Mouse (Mus musculus) neural tube, embryonic 11.5 days (tissue): ENCODE data around the gene Gnb5. TPM values are rescaled to one million over a fixed set of nuclear protein-coding genes. Genes with fewer than 3 reads are reported as not detected.

Experiments used
- ATAC-seq: fragments of 200-750 bp; cut with Nextera tagmentation; 2 replicates; pipeline ENCODE4 v1.8.0; 2017; ENCODE audit warnings: moderate number of reproducible peaks, mild to moderate bottlenecking, moderate TSS enrichment, moderate library complexity; ENCODE audit not compliant: insufficient read depth, low FRiP score, low TSS enrichment
- DNase-seq: peaks from one replicate; pipeline ENCODE4 v3.0.0-alpha.2; 2015; ENCODE audit warnings: low spot score
- H3K27ac ChIP-seq: fragments of 300-500 bp; sonication (generic); 2 replicates; pipeline ENCODE4 v1.5.1; 2014; ENCODE audit warnings: low read depth, mild to moderate bottlenecking, low read length
- H3K27me3 ChIP-seq: fragments of 300-500 bp; sonication (generic); 2 replicates; pipeline ENCODE4 v1.6.1; 2014; ENCODE audit warnings: mild to moderate bottlenecking, low read length, mixed read lengths; ENCODE audit not compliant: control insufficient read depth, insufficient read depth
- H3K36me3 ChIP-seq: fragments of 300-500 bp; sonication (generic); 2 replicates; pipeline ENCODE4 v1.6.1; 2014; ENCODE audit warnings: mild to moderate bottlenecking, low read length, moderate library complexity, mixed read lengths; ENCODE audit not compliant: control insufficient read depth, insufficient read depth
- H3K4me1 ChIP-seq: fragments of 300-500 bp; sonication (generic); 2 replicates; pipeline ENCODE4 v1.6.1; 2014; ENCODE audit warnings: low read length, mixed read lengths; ENCODE audit not compliant: control insufficient read depth, insufficient read depth
- H3K4me2 ChIP-seq: fragments of 300-500 bp; sonication (generic); 2 replicates; pipeline ENCODE4 v1.6.1; 2014; ENCODE audit warnings: low read depth, mild to moderate bottlenecking, moderate library complexity
- H3K4me3 ChIP-seq: fragments of 300-500 bp; sonication (generic); 2 replicates; pipeline ENCODE4 v1.5.1; 2014; ENCODE audit warnings: low read depth, low read length
- H3K9ac ChIP-seq: fragments of 300-500 bp; sonication (generic); 2 replicates; pipeline ENCODE4 v1.6.1; 2014; ENCODE audit warnings: mild to moderate bottlenecking, low read length
- H3K9me3 ChIP-seq: fragments of 300-500 bp; sonication (generic); 2 replicates; pipeline ENCODE4 v1.6.1; 2016; ENCODE audit warnings: low read length; ENCODE audit not compliant: control insufficient read depth
- WGBS: fragments of 180-500 bp; shearing (Covaris S2); extraction: QIAGEN DNeasy Blood & Tissue Kit; methylation state at CpG from one replicate; pipeline ENCODE4 v1.1.7; 2014; 5-methylcytosine and 5-hydroxymethylcytosine counted together
- polyA plus RNA-seq: library from polyadenylated mRNA; unstranded; fragments of >200 nt; fragmentation: Nextera tagmentation; extraction: Ambion mirVana; gene quantifications from 2 replicates; pipeline ENCODE4 v1.2.1, GENCODE M21; 2014

Gene Gnb5
- polyA plus RNA-seq, 1 experiment from 2014 or later: 34.2 TPM

GRCm38 (mm10) chr9:75328047-75328446 lies 22.0 kb downstream of the Gnb5 start:
- Histone ChIP-seq H3K9ac (no peak overlapping the region), H3K36me3 (no peaks in the 10 kb centered on the region)
- ATAC-seq: no peak

GRCm38 (mm10) chr9:75330821-75331220 lies 24.7 kb downstream of the Gnb5 start:
- no peaks in the 10 kb centered on the region for H3K4me1 ChIP-seq

More at GRCm38 (mm10) chr9:75328047-75328446, 22.0 kb downstream of the Gnb5 start:
- Histone ChIP-seq H3K27me3 (no peaks in the 10 kb centered on the region), H3K27ac (no peak overlapping the region), H3K4me2 (no peak overlapping the region), H3K4me1 (no peaks in the 10 kb centered on the region), H3K4me3 (no peak overlapping the region), H3K9me3 (no peaks in the 10 kb centered on the region)
- WGBS: 95% methylated on average over 3 of the region's 3 CpGs
- no peak for DNase-seq

GRCm38 (mm10) chr9:75334440-75334839 lies 28.4 kb downstream of the Gnb5 start:
- H3K4me1 ChIP-seq: no peaks in the 10 kb centered on the region
- H3K27ac ChIP-seq: no peak overlapping the region
- no peak for ATAC-seq
- no peak overlapping the region for H3K4me3 ChIP-seq
- H3K36me3 ChIP-seq: peaks cover 5% of the 10 kb centered on the region
- no peak overlapping the region for H3K4me2 ChIP-seq
- no peak overlapping the region for H3K9ac ChIP-seq
- WGBS: 79% methylated on average over 4 of the region's 4 CpGs
- DNase-seq: no peak
- H3K27me3 ChIP-seq: no peaks in the 10 kb centered on the region
- H3K9me3 ChIP-seq: no peaks in the 10 kb centered on the region

More at GRCm38 (mm10) chr9:75330821-75331220, 24.7 kb downstream of the Gnb5 start:
- no peak overlapping the region for H3K9ac ChIP-seq
- H3K4me3 ChIP-seq: no peak overlapping the region
- H3K27me3 ChIP-seq: no peaks in the 10 kb centered on the region
- H3K4me2 ChIP-seq: no peak overlapping the region
- no peaks in the 10 kb centered on the region for H3K9me3 ChIP-seq
- no peak overlapping the region for H3K27ac ChIP-seq
- 81% methylated on average over 8 of the region's 8 CpGs for WGBS
- H3K36me3 ChIP-seq: no peaks in the 10 kb centered on the region
- DNase-seq: no peak
- no peak for ATAC-seq

DNA sequence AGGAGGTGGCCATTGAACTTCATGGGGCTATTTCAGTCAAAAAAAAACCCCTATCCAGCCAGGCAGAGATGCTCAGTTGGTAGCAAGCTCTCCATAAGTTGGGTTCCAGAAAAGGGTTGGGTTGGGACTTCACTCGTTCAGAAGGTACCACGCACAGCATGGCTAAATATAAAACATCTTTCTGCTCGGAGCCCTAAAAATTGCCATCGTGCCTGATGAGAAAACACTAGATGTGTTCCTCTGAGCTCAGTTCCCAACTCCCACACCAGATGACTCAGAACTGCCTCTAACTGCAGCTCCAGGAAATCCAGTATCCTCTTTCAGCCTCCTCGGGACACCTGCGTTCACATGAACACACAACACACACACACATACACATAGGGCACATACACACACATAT lies 31.9 kb downstream of the Gnb5 start:
- no peaks in the 10 kb centered on the region for H3K27me3 ChIP-seq
- 90% methylated on average over 6 of the region's 6 CpGs for WGBS
- no peak overlapping the region for H3K4me2 ChIP-seq
- H3K27ac ChIP-seq: no peak overlapping the region
- DNase-seq (no peak), ATAC-seq (no peak)
- H3K4me1 ChIP-seq: no peaks in the 10 kb centered on the region
- no peak overlapping the region for H3K9ac ChIP-seq
- H3K36me3 ChIP-seq: peaks cover 5% of the 10 kb centered on the region
- H3K9me3 ChIP-seq: no peaks in the 10 kb centered on the region
- no peak overlapping the region for H3K4me3 ChIP-seq

GRCm38 (mm10) chr9:75342433-75342832 lies 36.3 kb downstream of the Gnb5 start:
- no peaks in the 10 kb centered on the region for H3K27me3 ChIP-seq
- 85% methylated on average over 4 of the region's 4 CpGs for WGBS
- H3K4me2 ChIP-seq: no peak overlapping the region
- no peaks in the 10 kb centered on the region for H3K4me1 ChIP-seq
- H3K9me3 ChIP-seq: no peaks in the 10 kb centered on the region
- no peak overlapping the region for H3K27ac ChIP-seq
- peaks cover 2% of the 10 kb centered on the region for H3K36me3 ChIP-seq
- H3K9ac ChIP-seq: no peak overlapping the region
- H3K4me3 ChIP-seq: no peak overlapping the region
- no peak for ATAC-seq
- no peak for DNase-seq

GRCm38 (mm10) chr9:75347458-75347857 lies 41.4 kb downstream of the Gnb5 start, which contains the start of gene Bcl2l10:
TSS of gene Bcl2l10 (plus strand) at chr9:75347758.
- Histone ChIP-seq H3K36me3 (no peaks in the 10 kb centered on the region), H3K27me3 (no peaks in the 10 kb centered on the region), H3K4me3 (no peak within 1 kb of the TSS), H3K9ac (no peak within 1 kb of the TSS), H3K9me3 (no peaks in the 10 kb centered on the region), H3K4me1 (no peaks in the 10 kb centered on the region), H3K27ac (no peak within 1 kb of the TSS), H3K4me2 (no peak within 1 kb of the TSS)
- no peak for DNase-seq
- ATAC-seq: no peak
- WGBS: 94% methylated on average over 5 of the region's 5 CpGs

DNA sequence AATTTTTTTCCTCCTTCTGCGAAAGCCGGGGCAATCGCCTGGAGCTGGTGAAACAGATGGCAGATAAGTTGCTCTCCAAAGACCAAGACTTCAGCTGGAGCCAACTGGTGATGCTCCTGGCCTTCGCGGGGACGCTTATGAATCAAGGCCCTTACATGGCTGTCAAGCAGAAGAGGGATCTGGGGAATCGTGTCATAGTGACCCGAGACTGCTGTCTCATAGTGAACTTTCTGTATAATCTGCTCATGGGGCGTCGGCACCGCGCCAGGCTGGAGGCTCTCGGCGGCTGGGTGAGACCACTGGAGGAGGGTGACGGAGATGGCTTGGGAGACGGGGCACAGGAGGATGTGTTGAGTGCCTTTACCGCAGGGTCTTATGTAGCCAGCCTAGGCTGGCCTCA lies 42.0 kb downstream of the Gnb5 start:
- WGBS: 90% methylated on average over 17 of the region's 17 CpGs
- ATAC-seq: no peak

DNA sequence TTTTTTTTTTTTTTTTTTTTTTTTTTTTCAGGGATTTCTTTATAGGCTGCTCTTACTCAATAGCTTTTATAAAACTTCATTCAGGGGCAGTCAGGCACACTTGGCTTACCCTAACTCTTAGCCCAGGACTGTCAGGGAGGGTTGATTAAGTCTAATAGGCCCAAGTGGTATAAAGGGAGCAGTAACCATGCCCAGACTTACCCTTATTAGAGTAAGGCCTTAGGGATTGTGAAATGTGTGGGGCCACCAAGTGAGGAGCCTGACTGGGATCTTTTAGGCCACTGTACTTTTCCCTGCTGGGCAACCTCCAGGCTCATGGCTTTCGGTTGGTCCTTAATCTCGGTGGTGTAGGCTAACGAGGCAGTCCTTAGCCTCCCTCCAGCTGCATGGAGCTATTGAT lies 42.6 kb downstream of the Gnb5 start:
- Histone ChIP-seq H3K4me1 (no peaks in the 10 kb centered on the region), H3K36me3 (no peaks in the 10 kb centered on the region), H3K9me3 (no peaks in the 10 kb centered on the region), H3K9ac (no peak overlapping the region), H3K27me3 (no peaks in the 10 kb centered on the region), H3K4me2 (no peak overlapping the region), H3K27ac (no peak overlapping the region), H3K4me3 (no peak overlapping the region)
- 86% methylated on average over 3 of the region's 3 CpGs for WGBS
- ATAC-seq (no peak), DNase-seq (no peak)

More for the DNA sequence above, 42.0 kb downstream of the Gnb5 start:
- Histone ChIP-seq H3K4me1 (no peaks in the 10 kb centered on the region), H3K9ac (no peak overlapping the region), H3K27ac (no peak overlapping the region), H3K4me3 (no peak overlapping the region), H3K9me3 (no peaks in the 10 kb centered on the region), H3K4me2 (no peak overlapping the region), H3K36me3 (no peaks in the 10 kb centered on the region), H3K27me3 (no peaks in the 10 kb centered on the region)
- DNase-seq: no peak

DNA sequence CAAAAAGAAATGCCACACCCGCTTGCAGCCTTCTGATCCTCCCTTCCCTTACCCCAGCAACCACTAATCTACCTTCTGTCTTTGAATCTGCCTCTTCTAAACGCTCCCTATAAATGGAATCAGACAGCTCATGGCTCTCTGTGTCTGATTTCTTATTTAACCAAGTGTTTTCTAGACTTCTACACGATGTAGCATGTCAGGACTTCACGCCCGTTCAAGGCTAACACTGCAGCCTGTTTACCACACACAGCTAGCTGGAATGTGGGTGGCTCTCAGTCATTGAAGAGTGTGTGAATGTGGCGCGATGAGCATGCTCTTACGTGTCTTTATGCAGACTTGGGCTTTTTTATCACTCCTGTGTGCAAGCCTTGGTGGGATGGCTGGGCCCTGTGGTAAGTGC lies 47.0 kb downstream of the Gnb5 start:
- Histone ChIP-seq H3K9me3 (no peaks in the 10 kb centered on the region), H3K27me3 (no peaks in the 10 kb centered on the region), H3K4me2 (no peak overlapping the region), H3K27ac (no peak overlapping the region), H3K4me3 (no peak overlapping the region), H3K4me1 (no peaks in the 10 kb centered on the region), H3K36me3 (no peaks in the 10 kb centered on the region), H3K9ac (no peak overlapping the region)
- no peak for ATAC-seq
- DNase-seq: no peak
- WGBS: 77% methylated on average over 8 of the region's 8 CpGs
